Mouse (Mus musculus) MEL (cell line): Measurements from ENCODE around the gene Erg. TPM values are rescaled to one million over a fixed set of nuclear protein-coding genes. Genes with fewer than 3 reads are reported as not detected.

Experiments used
- DNase-seq: peaks from one replicate; pipeline ENCODE4 v3.0.0; 2011; ENCODE audit warnings: low read depth, low spot score
- H3K27ac ChIP-seq: 2 replicates; pipeline ENCODE4 v1.5.1; 2012; ENCODE audit warnings: low read depth, mild to moderate bottlenecking, control low read depth, low read length, moderate library complexity; ENCODE audit not compliant: control insufficient read depth
- H3K27me3 ChIP-seq, 2 experiments: fragments of 150-350 bp in 1 of 2; sonication (generic) in 1 of 2; 2 replicates each; pipeline ENCODE4 v1.6.1; 2012; ENCODE audit warnings: low read length in 2 of 2, mild to moderate bottlenecking in 2 of 2, improper control_type of control experiment in 1 of 2, moderate library complexity in 1 of 2; ENCODE audit not compliant: insufficient read depth in 2 of 2, control insufficient read depth in 1 of 2
- H3K36me3 ChIP-seq, 2 experiments: 2 replicates each; pipeline ENCODE4 v1.6.1; 2012 to 2014; ENCODE audit warnings: low read length in 2 of 2, improper control_type of control experiment in 1 of 2, inconsistent platforms in 1 of 2, mild to moderate bottlenecking in 1 of 2; ENCODE audit not compliant: insufficient read depth in 2 of 2, control insufficient read depth in 1 of 2
- H3K4me1 ChIP-seq, 2 experiments: fragments of 150-350 bp in 1 of 2; sonication (generic) in 1 of 2; 2 replicates each; pipeline ENCODE4 v1.6.1; 2012; ENCODE audit warnings: low read length in 2 of 2, improper control_type of control experiment in 1 of 2, mild to moderate bottlenecking in 1 of 2; ENCODE audit not compliant: insufficient read depth in 2 of 2, control insufficient read depth in 1 of 2
- H3K4me3 ChIP-seq, 2 experiments: fragments of 150-350 bp in 1 of 2; sonication (generic) in 1 of 2; 2 replicates each; pipeline ENCODE4 v1.5.1; 2012; ENCODE audit warnings: low read depth in 2 of 2, low read length in 2 of 2, mild to moderate bottlenecking in 2 of 2, moderate library complexity in 2 of 2, control low read depth in 1 of 2, improper control_type of control experiment in 1 of 2; ENCODE audit not compliant: control insufficient read depth in 1 of 2, insufficient read depth in 1 of 2
- H3K79me2 ChIP-seq: 2 replicates; pipeline ENCODE4 v1.6.1; 2012; ENCODE audit warnings: mild to moderate bottlenecking, low read length, moderate library complexity; ENCODE audit not compliant: control insufficient read depth, poor library complexity, insufficient read depth
- H3K9ac ChIP-seq: 2 replicates; pipeline ENCODE4 v1.6.1; 2012; ENCODE audit warnings: low read depth, mild to moderate bottlenecking, control low read depth, low read length, moderate library complexity; ENCODE audit not compliant: control insufficient read depth, poor library complexity, severe bottlenecking
- H3K9me3 ChIP-seq: fragments of 150-350 bp; sonication (generic); replicated peaks from 2 replicates; pipeline ENCODE4 v1.6.1; 2012; ENCODE audit warnings: mild to moderate bottlenecking, low read length, improper control_type of control experiment, moderate library complexity; ENCODE audit not compliant: insufficient read depth
- BHLHE40 ChIP-seq: IDR thresholded peaks from 2 replicates; pipeline ENCODE4 v1.6.1; 2012; ENCODE audit warnings: low read depth, mild to moderate bottlenecking, inconsistent platforms, low read length, improper control_type of control experiment, borderline replicate concordance
- CHD2 ChIP-seq: IDR thresholded peaks from 2 replicates; pipeline ENCODE4 v1.6.1; 2011; ENCODE audit warnings: low read length, improper control_type of control experiment
- E2F4 ChIP-seq: IDR thresholded peaks from 2 replicates; pipeline ENCODE4 v1.6.1; 2011; ENCODE audit warnings: low read depth, low read length, improper control_type of control experiment, borderline replicate concordance
- EP300 ChIP-seq, 2 experiments: IDR thresholded peaks; 2 replicates each; pipeline ENCODE4 v1.6.1; 2011; ENCODE audit warnings: improper control_type of control experiment in 2 of 2, low read length in 2 of 2, low read depth in 1 of 2, mild to moderate bottlenecking in 1 of 2
- ETS1 ChIP-seq: IDR thresholded peaks from 2 replicates; pipeline ENCODE4 v1.6.1; 2012; ENCODE audit warnings: low read depth, mild to moderate bottlenecking, inconsistent platforms, low read length, improper control_type of control experiment, moderate library complexity
- GABPA ChIP-seq: IDR thresholded peaks from 2 replicates; pipeline ENCODE4 v1.6.1; 2012; ENCODE audit warnings: low read depth, mild to moderate bottlenecking, inconsistent platforms, low read length, improper control_type of control experiment, moderate library complexity
- JUND ChIP-seq: IDR thresholded peaks from 2 replicates; pipeline ENCODE4 v1.6.1; 2011; ENCODE audit warnings: low read depth, mild to moderate bottlenecking, improper control_type of control experiment, low read length
- KAT2A ChIP-seq: conservative IDR thresholded peaks from 2 replicates; pipeline ENCODE4 v1.6.1; 2012; ENCODE audit warnings: low read depth, low read length, improper control_type of control experiment, inconsistent platforms
- MAX ChIP-seq: IDR thresholded peaks from 2 replicates; pipeline ENCODE4 v1.6.1; 2011; ENCODE audit warnings: low read length, improper control_type of control experiment
- MAZ ChIP-seq: IDR thresholded peaks from 2 replicates; pipeline ENCODE4 v1.6.1; 2012; ENCODE audit warnings: low read depth, mild to moderate bottlenecking, inconsistent platforms, low read length, improper control_type of control experiment
- MYB ChIP-seq: IDR thresholded peaks from 2 replicates; pipeline ENCODE4 v1.6.1; 2011; ENCODE audit warnings: mild to moderate bottlenecking, low read depth, low read length, improper control_type of control experiment
- NELFE ChIP-seq: IDR thresholded peaks from 2 replicates; pipeline ENCODE4 v1.6.1; 2011; ENCODE audit warnings: low read depth, low read length, improper control_type of control experiment
- NRF1 ChIP-seq: IDR thresholded peaks from 2 replicates; pipeline ENCODE4 v1.6.1; 2014; ENCODE audit warnings: low read depth, mild to moderate bottlenecking, inconsistent platforms, low read length, improper control_type of control experiment, moderate library complexity; ENCODE audit not compliant: poor library complexity, insufficient read depth, severe bottlenecking
- POLR2A ChIP-seq, 2 experiments: IDR thresholded peaks; 2 replicates each; pipeline ENCODE4 v1.6.1; 2011 to 2012; ENCODE audit warnings: low read length in 2 of 2, mild to moderate bottlenecking in 2 of 2, control low read depth in 1 of 2, improper control_type of control experiment in 1 of 2, low read depth in 1 of 2, moderate library complexity in 1 of 2; ENCODE audit not compliant: control insufficient read depth in 1 of 2, insufficient read depth in 1 of 2, poor library complexity in 1 of 2
- POLR2AphosphoS5 ChIP-seq: IDR thresholded peaks from 2 replicates; pipeline ENCODE4 v1.6.1; 2012; ENCODE audit warnings: low read depth, borderline replicate concordance, mild to moderate bottlenecking, inconsistent platforms, low read length, moderate library complexity, mixed read lengths
- SIN3A ChIP-seq: IDR thresholded peaks from 2 replicates; pipeline ENCODE4 v1.6.1; 2012; ENCODE audit warnings: low read length, improper control_type of control experiment, inconsistent platforms
- SMC3 ChIP-seq: IDR thresholded peaks from 2 replicates; pipeline ENCODE4 v1.6.1; 2011; ENCODE audit warnings: low read depth, low read length, improper control_type of control experiment
- UBTF ChIP-seq: IDR thresholded peaks from 2 replicates; pipeline ENCODE4 v1.6.1; 2012; ENCODE audit warnings: low read depth, mild to moderate bottlenecking, inconsistent platforms, low read length, improper control_type of control experiment, moderate library complexity, borderline replicate concordance; ENCODE audit not compliant: insufficient read depth
- USF1 ChIP-seq: IDR thresholded peaks from 2 replicates; pipeline ENCODE4 v1.6.1; 2014; ENCODE audit warnings: low read depth, mild to moderate bottlenecking, inconsistent platforms, low read length, improper control_type of control experiment, moderate library complexity
- USF2 ChIP-seq, 2 experiments: IDR thresholded peaks; 2 replicates each; pipeline ENCODE4 v1.6.1; 2011 to 2012; ENCODE audit warnings: improper control_type of control experiment in 2 of 2, low read length in 2 of 2, borderline replicate concordance in 1 of 2, inconsistent platforms in 1 of 2, low read depth in 1 of 2, mild to moderate bottlenecking in 1 of 2; ENCODE audit not compliant: insufficient read depth in 1 of 2
- ZNF384 ChIP-seq: IDR thresholded peaks from 2 replicates; pipeline ENCODE4 v1.6.1; 2012; ENCODE audit warnings: low read depth, mild to moderate bottlenecking, inconsistent platforms, low read length, improper control_type of control experiment
- polyA plus RNA-seq, 2 experiments: library from polyadenylated mRNA; stranded (reverse) in 1 of 2; unstranded in 1 of 2; fragments of >175 nt in 1 of 2; fragments of >200 nt in 1 of 2; gene quantifications; 2 replicates each; pipeline versions ENCODE4 v1.2.1 to v1.2.4; 2012; ENCODE audit warnings: low replicate concordance in 2 of 2, low read depth in 1 of 2; ENCODE audit not compliant: insufficient read length in 2 of 2, insufficient read depth in 1 of 2, missing spikeins in 1 of 2
- total RNA-seq: library from RNA; depleted of rRNA; stranded (reverse); fragments of 300-350 nt; gene quantifications from 2 replicates; pipeline ENCODE4 v1.2.3, GENCODE M21; 2012

The Erg gene
- total and polyA plus RNA-seq, 3 experiments, result 0.11 to 0.27 TPM; not detected in 1

GRCm38 (mm10) chr16:95388811-95389529 is 197.4 kb downstream of the Erg start:
- peak; percentile 37 for DNase-seq
- no peak for TF ChIP-seq MAX
- TF ChIP-seq ETS1, result peak; percentile 51; the same call in 1 of the 2 replicates
- TF ChIP-seq POLR2A (IDR thresholded peaks at IDR 0.05; ENCODE audit: control insufficient read depth in 1 of 2, insufficient read depth in 1 of 2, low read depth in 1 of 2, low read length in 2 of 2, poor library complexity in 1 of 2), result no peak
- no peak for TF ChIP-seq MAZ
- no peak for TF ChIP-seq USF1
- no peak for TF ChIP-seq SMC3
- H3K27ac ChIP-seq, result no peak overlapping the region
- peaks cover 4 to 26% of the 10 kb centered on the region in 2 experiments for H3K4me1 ChIP-seq
- H3K27me3 ChIP-seq, result no peaks in the 10 kb centered on the region
- no peaks in the 10 kb centered on the region for H3K79me2 ChIP-seq
- H3K36me3 ChIP-seq, result peaks cover 0 to 15% of the 10 kb centered on the region in 2 experiments; a peak in 2 of 4 replicates
- H3K9me3 ChIP-seq, result no peaks in the 10 kb centered on the region
- H3K9ac ChIP-seq, result no peak overlapping the region
- H3K4me3 ChIP-seq, result no peak overlapping the region

DNA sequence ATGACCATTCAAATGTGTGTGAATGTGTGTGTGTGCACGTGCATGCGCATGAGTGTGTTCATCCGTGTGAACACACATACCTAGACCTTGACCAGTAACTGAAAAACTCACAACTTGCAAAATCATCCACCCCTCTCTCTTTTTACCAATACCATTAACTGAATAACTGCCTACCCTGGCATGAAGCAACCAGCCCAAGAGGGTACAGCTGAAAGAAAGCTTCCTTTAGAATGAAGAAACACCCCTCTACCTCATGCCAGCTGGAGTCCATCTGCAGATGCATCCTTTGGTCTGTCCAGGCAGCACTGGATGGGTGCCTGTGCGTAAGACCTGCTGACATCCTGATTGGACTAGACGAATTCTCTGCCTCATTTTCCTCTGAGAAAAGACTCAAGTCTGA is 198.1 kb downstream of the Erg start:
- no peak overlapping the region for H3K4me3 ChIP-seq
- H3K9me3 ChIP-seq, result no peaks in the 10 kb centered on the region
- no peak for DNase-seq

DNA sequence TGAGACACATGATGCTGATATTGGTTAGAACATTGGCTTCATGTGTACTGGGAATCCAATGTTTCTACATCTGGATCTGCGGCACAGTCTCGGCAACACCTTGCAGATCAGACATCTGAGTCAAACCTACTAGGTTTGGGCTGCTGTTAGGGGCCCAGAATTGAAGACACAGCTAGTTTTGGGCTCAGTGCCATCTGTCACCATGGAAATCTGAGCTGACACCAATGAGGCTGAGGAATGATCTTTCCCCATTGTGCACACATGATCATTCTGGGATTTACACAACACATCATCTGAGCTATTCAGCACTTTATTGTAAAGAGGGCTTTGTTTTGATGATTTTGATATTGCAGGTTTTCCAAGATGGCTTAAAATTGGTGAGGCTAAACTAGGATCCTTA is 199.4 kb downstream of the Erg start:
- no peak overlapping the region for H3K9ac ChIP-seq
- H3K79me2 ChIP-seq, result no peaks in the 10 kb centered on the region
- no peak overlapping the region for H3K4me3 ChIP-seq
- no peaks in the 10 kb centered on the region for H3K27me3 ChIP-seq
- no peaks in the 10 kb centered on the region for H3K9me3 ChIP-seq
- H3K4me1 ChIP-seq, result peaks cover 9 to 32% of the 10 kb centered on the region in 2 experiments
- H3K36me3 ChIP-seq, result peaks cover 0 to 19% of the 10 kb centered on the region in 2 experiments; a peak in 2 of 4 replicates
- TF ChIP-seq UBTF, result no peak
- no peak for TF ChIP-seq MYB
- TF ChIP-seq ETS1, result no peak
- TF ChIP-seq ZNF384, result no peak
- TF ChIP-seq JUND, result no peak
- no peak for TF ChIP-seq POLR2A (IDR thresholded peaks at IDR 0.05; ENCODE audit: control insufficient read depth in 1 of 2, insufficient read depth in 1 of 2, low read depth in 1 of 2, low read length in 2 of 2, poor library complexity in 1 of 2)
- TF ChIP-seq BHLHE40, result no peak
- TF ChIP-seq NRF1, result no peak
- no peak for TF ChIP-seq POLR2AphosphoS5
- no peak for TF ChIP-seq KAT2A
- no peak for TF ChIP-seq EP300 (IDR thresholded peaks at IDR 0.05; ENCODE audit: low read depth in 1 of 2, low read length in 2 of 2)
- TF ChIP-seq USF2 (IDR thresholded peaks at IDR 0.05; ENCODE audit: borderline replicate concordance in 1 of 2, insufficient read depth in 1 of 2, low read depth in 1 of 2, low read length in 2 of 2), result no peak
- TF ChIP-seq E2F4, result no peak
- TF ChIP-seq GABPA, result no peak
- no peak for TF ChIP-seq USF1
- TF ChIP-seq NELFE, result no peak
- no peak for TF ChIP-seq SIN3A
- DNase-seq, result peak; percentile 12
- no peak overlapping the region for H3K27ac ChIP-seq

More for the DNA sequence above, 198.1 kb downstream of the Erg start:
- TF ChIP-seq CHD2, result no peak
- TF ChIP-seq, all 39 proteins: peak for 0
- Histone ChIP-seq H3K27ac (no peak overlapping the region), H3K4me1 (peaks cover 4 to 26% of the 10 kb centered on the region in 2 experiments), H3K9ac (no peak overlapping the region), H3K79me2 (no peaks in the 10 kb centered on the region), H3K27me3 (no peaks in the 10 kb centered on the region), H3K36me3 (peaks cover 0 to 15% of the 10 kb centered on the region in 2 experiments; a peak in 2 of 4 replicates)
